In the genomic region with DNA sequence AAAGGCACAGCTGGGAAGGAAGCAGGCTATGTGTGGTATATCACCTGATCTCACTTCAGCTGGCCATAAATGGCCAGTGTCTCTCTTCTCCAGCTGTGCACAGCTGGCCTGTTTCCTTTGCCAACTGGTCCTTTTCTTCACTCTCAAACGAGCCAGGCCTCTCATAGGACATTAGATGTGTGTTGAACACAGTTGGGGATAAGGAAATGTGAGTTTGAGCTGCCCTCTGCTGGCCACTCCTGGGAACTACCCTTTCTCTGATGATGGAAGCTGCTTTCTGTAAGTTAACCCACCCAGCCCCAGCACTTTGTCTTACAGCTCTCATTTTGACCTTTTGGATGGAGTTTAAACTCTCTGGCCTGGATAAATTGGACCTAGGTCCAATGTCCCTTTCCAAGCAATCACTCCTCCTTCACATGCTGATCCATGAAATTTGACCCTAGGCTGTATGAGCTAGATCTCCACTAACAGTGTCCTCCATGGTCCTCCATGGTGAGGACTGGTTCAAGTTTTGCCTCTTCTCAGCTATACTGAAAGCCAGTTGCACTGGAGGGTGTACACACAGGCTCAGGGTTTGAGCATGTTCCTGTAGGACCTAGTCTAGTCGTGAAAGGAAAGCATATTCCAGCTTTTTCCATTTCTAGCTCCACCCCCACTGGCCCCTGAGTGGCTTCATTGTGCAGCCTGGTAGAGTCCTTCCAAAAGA, we compare ENCODE assay signal across 8 mouse cellular contexts. TPM values are rescaled to one million over a fixed set of nuclear protein-coding genes. Genes with fewer than 3 reads are reported as not detected.
DNase-seq lines count a peak whose midpoint lies in the region; ATAC-seq lines count a peak whose summit lies in the region.

No protein-coding gene starts in this region.

- ATAC-seq in intestine, embryonic 14.5 days (replicated peaks; ENCODE audit: low FRiP score, low TSS enrichment, low read depth) = peak; percentile 65
- ATAC-seq in midbrain, embryonic 11.5 days (ENCODE audit: low FRiP score) = peak; percentile 66

- H3K4me2 ChIP-seq in intestine, embryonic 14.5 days (ENCODE audit: low read length) = no peak overlapping the region
- no peak overlapping the region for H3K4me2 ChIP-seq in midbrain, embryonic 11.5 days

- no peaks in the 10 kb centered on the region for H3K9me3 ChIP-seq in intestine, embryonic 14.5 days (ENCODE audit: control insufficient read depth, low read length)
- no peaks in the 10 kb centered on the region for H3K9me3 ChIP-seq in midbrain, embryonic 11.5 days (ENCODE audit: control insufficient read depth, low read length)

- H3K27me3 ChIP-seq in intestine, embryonic 14.5 days (replicated peaks; ENCODE audit: control insufficient read depth, insufficient read depth, low read length) = no peaks in the 10 kb centered on the region
- no peaks in the 10 kb centered on the region for H3K27me3 ChIP-seq in midbrain, embryonic 11.5 days (ENCODE audit: control insufficient read depth, insufficient read depth, low read length)

- intact Hi-C loops in left cerebral cortex, postnatal 10 days (cut with DNase I) = loop anchor here (1.0 to 5.0 kb wide), 2 partner anchors 107 to 168 kb away; a partner anchor contains a TSS

- H3K4me3 ChIP-seq in intestine, embryonic 14.5 days (ENCODE audit: low read depth, low read length) = no peak overlapping the region
- no peak overlapping the region for H3K4me3 ChIP-seq in midbrain, embryonic 11.5 days (ENCODE audit: low read depth, low read length)

- DNase-seq in adrenal gland, adult 8-10 months = peak; percentile 81
- DNase-seq in embryo, embryonic 11 days = peak; percentile 85
- DNase-seq in gastrocnemius, postnatal 25 days = peak; percentile 80
- peak; percentile 98 for DNase-seq in intestine, embryonic 14.5 days (ENCODE audit: low spot score)
- peak; percentile 87 to 92 for DNase-seq in left cerebral cortex, postnatal 10 days (ENCODE audit: extremely low spot score in 1 of 2, low spot score in 2 of 2)
- DNase-seq in midbrain, embryonic 11.5 days (ENCODE audit: low spot score, missing footprints) = peak; percentile 98
- DNase-seq in skeletal muscle tissue, adult 2 months (ENCODE audit: low read depth, low spot score) = peak; percentile 91
- DNase-seq in yolk sac, embryonic 10.5 days (ENCODE audit: low spot score) = peak; percentile 77

- H3K9ac ChIP-seq in intestine, embryonic 14.5 days (ENCODE audit: low read length) = no peak overlapping the region
- peak overlapping the region; percentile 27; the same call in 1 of the 2 replicates for H3K9ac ChIP-seq in midbrain, embryonic 11.5 days (ENCODE audit: low read length)

- no peaks in the 10 kb centered on the region for H3K36me3 ChIP-seq in intestine, embryonic 14.5 days (ENCODE audit: control insufficient read depth, insufficient read depth, low read length)
- H3K36me3 ChIP-seq in midbrain, embryonic 11.5 days (ENCODE audit: control insufficient read depth, insufficient read depth, low read length) = no peaks in the 10 kb centered on the region

- WGBS in intestine, embryonic 14.5 days = 14% methylated on average over 2 of the region's 2 CpGs
- 9% methylated on average over 2 of the region's 2 CpGs for WGBS in midbrain, embryonic 11.5 days

- no peak overlapping the region for H3K27ac ChIP-seq in intestine, embryonic 14.5 days (ENCODE audit: low read depth)
- H3K27ac ChIP-seq in midbrain, embryonic 11.5 days (ENCODE audit: low read depth, low read length) = no peak overlapping the region

- peaks cover 6% of the 10 kb centered on the region for H3K4me1 ChIP-seq in intestine, embryonic 14.5 days (replicated peaks; ENCODE audit: control insufficient read depth, insufficient read depth, low read length)
- peaks cover 3% of the 10 kb centered on the region; the same call in 1 of the 2 replicates for H3K4me1 ChIP-seq in midbrain, embryonic 11.5 days (ENCODE audit: control insufficient read depth, insufficient read depth, low read length)

RNA-seq across cellular contexts. Expression of a gene that starts 13.0 kb away (rescaled TPM):
- not detected for total RNA-seq in adrenal gland, adult 8-10 months (2022)
- not detected for total RNA-seq in gastrocnemius, postnatal 25 days (2021)
- polyA plus RNA-seq in intestine, embryonic 14.5 days (2014; fragmentation: Nextera tagmentation; extraction: Ambion mirVana) = 66.9 and 82.6 TPM in 2 replicates
- not detected for total RNA-seq in left cerebral cortex, postnatal 10 days (2021)
- polyA plus RNA-seq in midbrain, embryonic 11.5 days (2014; fragmentation: Nextera tagmentation; extraction: Ambion mirVana) = not detected in 2 replicates

RNA-seq across cellular contexts. Expression of a gene that starts 31.6 kb away (rescaled TPM):
- total RNA-seq in adrenal gland, adult 8-10 months (2022) = 10 to 100 TPM; 28.1 to 51.7 (median 37.1) TPM
- 10 to 100 TPM; 72.6 to 73.7 TPM for total RNA-seq in gastrocnemius, postnatal 25 days (2021)
- 196 and 223 TPM in 2 replicates for polyA plus RNA-seq in intestine, embryonic 14.5 days (2014; fragmentation: Nextera tagmentation; extraction: Ambion mirVana)
- 100 to 1,000 TPM; 138 to 141 TPM for total RNA-seq in left cerebral cortex, postnatal 10 days (2021)
- polyA plus RNA-seq in midbrain, embryonic 11.5 days (2014; fragmentation: Nextera tagmentation; extraction: Ambion mirVana) = 270 and 277 TPM in 2 replicates
